Mouse (Mus musculus) lung, embryonic 15.5 days (tissue): ENCODE measurements around the gene Cyp51. TPM values are rescaled to one million over a fixed set of nuclear protein-coding genes. Genes with fewer than 3 reads are reported as not detected.

Experiments
- ATAC-seq: fragments of 200-750 bp; cut with Nextera tagmentation; 2 replicates; pipeline ENCODE4 v1.8.0; 2017; ENCODE audit warnings: moderate number of reproducible peaks, borderline replicate concordance; ENCODE audit not compliant: low FRiP score, low TSS enrichment; ENCODE audit errors: extremely low read depth
- H3K27ac ChIP-seq: fragments of 300-500 bp; sonication (generic); 2 replicates; pipeline ENCODE4 v1.5.1; 2015; ENCODE audit warnings: moderate library complexity, mild to moderate bottlenecking, inconsistent platforms
- H3K27me3 ChIP-seq: fragments of 300-500 bp; sonication (generic); 2 replicates; pipeline ENCODE4 v1.6.1; 2015; ENCODE audit warnings: inconsistent platforms
- H3K36me3 ChIP-seq: fragments of 300-500 bp; sonication (generic); 2 replicates; pipeline ENCODE4 v1.6.1; 2015; ENCODE audit warnings: inconsistent platforms
- H3K4me1 ChIP-seq: fragments of 300-500 bp; sonication (generic); 2 replicates; pipeline ENCODE4 v1.6.1; 2015; ENCODE audit warnings: inconsistent platforms
- H3K4me2 ChIP-seq: fragments of 300-500 bp; sonication (generic); 2 replicates; pipeline ENCODE4 v1.6.1; 2015; ENCODE audit warnings: inconsistent platforms, mild to moderate bottlenecking, moderate library complexity
- H3K4me3 ChIP-seq: fragments of 300-500 bp; sonication (generic); 2 replicates; pipeline ENCODE4 v1.5.1; 2015; ENCODE audit warnings: mild to moderate bottlenecking, inconsistent platforms
- H3K9ac ChIP-seq: fragments of 300-500 bp; sonication (generic); 2 replicates; pipeline ENCODE4 v1.6.1; 2015; ENCODE audit warnings: inconsistent platforms
- H3K9me3 ChIP-seq: fragments of 300-500 bp; sonication (generic); 2 replicates; pipeline ENCODE4 v1.6.1; 2016; ENCODE audit warnings: inconsistent platforms
- WGBS: fragments of 180-500 bp; shearing (Covaris S2); methylation state at CpG from one replicate; pipeline ENCODE4 v1.1.7; 2015; 5-methylcytosine and 5-hydroxymethylcytosine counted together
- polyA plus RNA-seq: library from polyadenylated mRNA; unstranded; fragments of >200 nt; fragmentation: Nextera tagmentation; extraction: Ambion mirVana; gene quantifications from 2 replicates; pipeline ENCODE4 v1.2.1, GENCODE M21; 2015

Gene Cyp51
- polyA plus RNA-seq, 1 experiment from 2014 or later = 46.1 TPM

DNA sequence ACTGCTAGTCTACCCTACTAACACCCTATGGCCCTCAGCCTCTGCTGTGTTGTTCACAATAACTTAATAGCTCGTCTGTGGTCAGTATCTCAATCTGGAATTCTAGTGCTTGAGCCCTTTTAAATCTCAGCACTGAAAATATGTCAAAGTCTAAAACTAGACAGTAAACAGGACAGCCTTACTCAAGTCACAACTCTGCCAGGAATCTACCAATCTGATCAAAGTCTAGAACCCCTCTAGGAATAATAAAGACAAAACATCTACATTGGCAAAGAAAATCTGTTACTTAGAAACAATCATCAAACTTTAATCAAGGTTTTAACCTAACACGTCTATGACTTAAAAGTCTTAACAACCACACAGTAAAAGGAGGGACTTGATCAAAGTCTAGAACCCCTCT lies 23.7 kb downstream of the Cyp51 start:
- Histone ChIP-seq H3K27me3 (no peaks in the 10 kb centered on the region), H3K4me1 (no peaks in the 10 kb centered on the region), H3K4me2 (no peak overlapping the region), H3K9me3 (no peaks in the 10 kb centered on the region), H3K4me3 (no peak overlapping the region), H3K27ac (no peak overlapping the region), H3K9ac (no peak overlapping the region), H3K36me3 (peaks cover 76% of the 10 kb centered on the region)
- 77% methylated on average over 2 of the region's 2 CpGs for WGBS
- ATAC-seq = no peak

DNA sequence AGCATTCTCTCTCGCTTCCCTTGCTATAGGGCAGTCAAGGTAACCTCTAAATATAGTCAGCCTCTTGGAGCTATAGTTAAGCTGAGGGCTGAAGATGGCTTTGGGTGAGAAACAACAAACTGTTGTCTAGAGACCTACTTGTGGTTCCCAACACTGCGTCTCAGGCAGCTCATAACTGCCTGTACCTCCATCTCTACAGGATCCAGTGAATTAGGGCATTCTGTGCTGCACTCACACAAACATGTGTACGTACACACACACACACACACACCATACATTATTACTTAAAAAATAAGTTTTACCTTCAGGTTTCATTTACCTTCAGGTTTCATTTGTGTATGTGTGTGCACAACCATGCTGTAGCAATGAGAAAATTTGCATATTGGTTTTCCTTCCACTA lies 25.5 kb downstream of the Cyp51 start:
- Histone ChIP-seq H3K9ac (no peak overlapping the region), H3K4me1 (no peaks in the 10 kb centered on the region), H3K4me3 (no peak overlapping the region), H3K4me2 (no peak overlapping the region), H3K9me3 (no peaks in the 10 kb centered on the region), H3K36me3 (peaks cover 60% of the 10 kb centered on the region), H3K27me3 (no peaks in the 10 kb centered on the region), H3K27ac (no peak overlapping the region)
- ATAC-seq = no peak
- 98% methylated on average over 3 of the region's 3 CpGs for WGBS

DNA sequence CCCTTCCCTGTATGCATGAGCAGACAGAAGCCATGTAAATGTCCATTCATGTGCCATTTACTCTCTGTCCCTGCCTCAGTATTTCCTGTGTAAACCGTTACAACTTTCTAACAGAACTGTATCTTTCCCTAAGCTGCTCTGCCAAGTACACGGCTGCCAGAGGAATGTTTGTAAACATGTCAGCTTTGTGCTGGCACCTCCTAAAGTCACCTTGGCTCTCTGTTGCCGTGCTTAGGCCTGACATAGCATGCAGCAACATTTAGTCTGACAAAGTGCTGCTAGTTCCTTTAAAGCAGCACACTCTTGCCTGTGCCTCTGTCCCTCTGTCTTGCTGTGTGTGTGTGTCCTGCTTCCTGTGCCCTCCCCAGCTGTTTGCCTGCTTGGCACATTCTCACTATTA lies 37.3 kb downstream of the Cyp51 start:
- Histone ChIP-seq H3K27ac (no peak overlapping the region), H3K4me3 (no peak overlapping the region), H3K4me1 (no peaks in the 10 kb centered on the region), H3K27me3 (no peaks in the 10 kb centered on the region), H3K4me2 (no peak overlapping the region), H3K9me3 (no peaks in the 10 kb centered on the region), H3K36me3 (peaks cover 52% of the 10 kb centered on the region), H3K9ac (no peak overlapping the region)
- no peak for ATAC-seq
- 36% methylated on average over 3 of the region's 3 CpGs for WGBS

DNA sequence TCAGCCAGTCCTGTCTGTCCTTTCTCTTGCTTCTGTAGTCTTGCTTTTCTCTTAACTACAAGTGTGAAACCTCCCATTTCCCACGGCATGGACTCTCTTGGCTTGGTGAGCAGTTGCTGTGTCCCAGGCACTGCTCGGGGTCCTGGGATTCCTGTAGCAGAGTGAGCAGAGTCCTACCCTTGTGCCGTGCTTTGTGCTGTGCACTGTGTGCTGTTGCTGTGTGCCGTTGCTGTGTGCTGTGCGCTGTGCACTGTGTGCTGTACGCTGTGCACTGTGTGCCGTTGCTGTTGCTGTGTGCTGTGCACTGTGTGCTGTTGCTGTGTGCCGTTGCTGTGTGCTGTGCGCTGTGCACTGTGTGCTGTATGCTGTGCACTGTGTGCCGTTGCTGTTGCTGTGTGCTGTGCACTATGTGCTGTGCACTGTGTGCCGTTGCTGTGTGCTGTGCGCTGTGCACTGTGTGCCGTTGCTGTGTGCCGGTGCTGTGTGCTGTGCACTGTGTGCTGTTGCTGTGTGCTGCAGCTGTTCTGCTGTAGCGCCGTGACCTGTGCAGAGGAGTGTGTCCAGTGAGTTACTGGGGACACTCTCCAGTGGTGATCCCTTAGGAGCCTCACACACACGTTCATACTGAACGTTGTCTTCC lies 38.0 kb downstream of the Cyp51 start:
- no peaks in the 10 kb centered on the region for H3K4me1 ChIP-seq
- no peaks in the 10 kb centered on the region for H3K9me3 ChIP-seq
- ATAC-seq = peak; percentile 39; the same call in 1 of the 2 replicates
- no peak overlapping the region for H3K4me3 ChIP-seq
- no peaks in the 10 kb centered on the region for H3K27me3 ChIP-seq
- no peak overlapping the region for H3K9ac ChIP-seq
- no peak overlapping the region for H3K4me2 ChIP-seq
- H3K36me3 ChIP-seq = peaks cover 48% of the 10 kb centered on the region
- WGBS = 87% methylated on average over 18 of the region's 18 CpGs
- H3K27ac ChIP-seq = no peak overlapping the region

DNA sequence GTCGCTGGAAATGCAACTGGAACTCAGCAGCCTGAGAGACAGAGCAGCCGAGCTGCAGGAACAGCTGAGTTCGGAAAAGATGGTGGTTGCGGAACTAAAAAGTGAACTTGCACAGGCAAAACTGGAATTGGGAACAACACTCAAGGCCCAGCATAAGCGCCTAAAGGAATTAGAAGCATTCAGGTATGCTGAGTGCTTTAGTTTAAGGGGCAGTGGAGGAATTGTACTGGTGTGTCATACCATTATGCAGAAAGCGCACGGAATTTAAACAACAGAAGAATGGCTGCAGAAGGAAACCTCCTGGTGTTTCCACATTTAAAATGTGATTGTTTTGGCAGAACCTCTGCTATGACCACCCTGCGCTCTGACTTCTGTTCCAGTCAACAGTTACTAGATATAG lies 44.2 kb downstream of the Cyp51 start:
- Histone ChIP-seq H3K36me3 (peaks cover 40% of the 10 kb centered on the region), H3K27me3 (no peaks in the 10 kb centered on the region), H3K27ac (no peak overlapping the region), H3K4me2 (no peak overlapping the region), H3K9ac (no peak overlapping the region), H3K9me3 (no peaks in the 10 kb centered on the region), H3K4me1 (no peaks in the 10 kb centered on the region), H3K4me3 (no peak overlapping the region)
- ATAC-seq = no peak
- 91% methylated on average over 8 of the region's 8 CpGs for WGBS

DNA sequence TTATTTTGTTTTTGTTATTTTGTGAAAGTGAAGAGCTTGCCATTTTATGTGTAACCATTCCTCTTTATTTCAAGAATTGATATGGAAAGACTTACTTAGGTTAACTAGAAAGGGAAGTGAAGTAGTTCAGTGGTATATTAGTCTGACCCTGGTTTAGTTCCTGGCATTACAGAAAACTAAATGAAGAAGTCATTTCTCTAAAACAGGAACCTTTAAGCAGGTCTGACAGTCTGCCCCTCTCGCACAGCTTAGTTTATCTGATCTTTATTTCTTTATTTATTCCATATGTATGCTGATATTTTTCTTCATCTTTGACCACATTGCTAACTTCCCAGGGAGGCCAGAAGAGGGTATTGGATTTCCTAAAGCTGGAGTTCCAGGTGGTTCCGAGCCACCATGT lies 63.6 kb downstream of the Cyp51 start:
- Histone ChIP-seq H3K9me3 (no peaks in the 10 kb centered on the region), H3K27ac (no peak overlapping the region), H3K36me3 (peaks cover 35% of the 10 kb centered on the region), H3K4me3 (no peak overlapping the region), H3K9ac (no peak overlapping the region), H3K27me3 (no peaks in the 10 kb centered on the region), H3K4me1 (no peaks in the 10 kb centered on the region), H3K4me2 (no peak overlapping the region)
- no peak for ATAC-seq
- 92% methylated on average over 2 of the region's 2 CpGs for WGBS

DNA sequence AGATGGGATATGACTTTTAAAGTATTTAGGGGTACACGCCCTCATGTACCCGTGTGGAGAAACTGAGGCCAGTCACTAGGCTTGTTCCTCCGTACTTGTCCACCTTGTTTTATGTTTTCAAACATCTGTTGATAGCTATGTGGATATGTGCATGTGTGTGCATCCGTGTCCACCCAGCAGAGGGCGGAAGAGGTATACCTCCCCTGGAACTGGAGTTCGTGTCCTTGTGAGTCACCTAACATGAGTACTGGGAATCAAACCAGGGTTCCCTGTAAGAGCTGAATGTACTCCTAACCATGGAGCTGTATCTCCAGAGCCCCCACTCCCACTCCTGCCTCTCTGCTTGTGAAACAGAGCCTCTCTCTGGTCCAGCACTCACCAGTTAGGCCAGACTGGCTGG lies 64.2 kb downstream of the Cyp51 start:
- H3K9me3 ChIP-seq = no peaks in the 10 kb centered on the region
- H3K36me3 ChIP-seq = peaks cover 35% of the 10 kb centered on the region
- no peak overlapping the region for H3K4me3 ChIP-seq
- H3K27me3 ChIP-seq = no peaks in the 10 kb centered on the region
- no peak overlapping the region for H3K27ac ChIP-seq
- H3K4me1 ChIP-seq = no peaks in the 10 kb centered on the region
- ATAC-seq = no peak
- WGBS = 88% methylated on average over 6 of the region's 6 CpGs
- no peak overlapping the region for H3K9ac ChIP-seq
- no peak overlapping the region for H3K4me2 ChIP-seq

DNA sequence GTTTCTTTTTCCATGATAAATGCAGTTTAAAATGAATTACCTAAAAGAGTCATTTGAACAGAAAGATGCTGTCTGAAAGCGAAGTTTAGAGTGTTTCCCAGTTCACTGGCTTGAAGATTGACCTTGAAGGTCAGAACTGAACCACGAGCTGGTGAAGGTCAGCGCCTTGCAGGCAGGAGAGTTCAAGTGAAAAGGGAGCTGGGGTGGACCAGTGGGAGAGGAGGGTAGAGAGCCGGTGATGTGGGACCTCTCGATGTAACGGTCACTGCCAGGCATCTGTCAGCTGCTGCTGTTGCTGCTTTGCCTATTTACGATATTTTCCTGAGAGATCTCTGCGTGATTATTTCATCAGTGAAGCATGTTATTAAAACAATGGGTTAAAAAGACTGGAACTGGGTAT lies 65.2 kb downstream of the Cyp51 start:
- no peak overlapping the region for H3K9ac ChIP-seq
- WGBS = 80% methylated on average over 8 of the region's 8 CpGs

DNA sequence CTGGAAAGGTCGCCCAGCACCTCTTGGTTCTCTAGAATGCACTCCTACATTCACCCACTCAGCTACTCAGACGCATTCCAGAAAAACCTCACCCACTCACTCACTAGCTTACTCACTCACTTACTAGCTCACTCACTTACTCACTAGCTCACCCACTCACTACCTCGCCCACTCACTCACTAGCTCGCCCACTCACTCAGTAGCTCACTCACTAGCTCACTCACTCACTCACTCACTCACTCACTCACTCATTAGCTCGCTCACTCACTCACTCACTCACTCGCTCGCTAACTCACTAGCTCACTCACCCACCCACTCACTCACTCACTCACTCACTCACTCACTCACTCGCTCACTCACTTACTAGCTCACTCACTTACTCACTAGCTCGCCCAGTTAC lies 67.9 kb downstream of the Cyp51 start:
- Histone ChIP-seq H3K4me1 (no peaks in the 10 kb centered on the region), H3K36me3 (peaks cover 30% of the 10 kb centered on the region), H3K4me2 (no peak overlapping the region), H3K4me3 (no peak overlapping the region), H3K27me3 (no peaks in the 10 kb centered on the region), H3K9ac (no peak overlapping the region), H3K9me3 (no peaks in the 10 kb centered on the region), H3K27ac (no peak overlapping the region)
- 90% methylated on average over 9 of the region's 9 CpGs for WGBS
- no peak for ATAC-seq

More for the DNA sequence above, 65.2 kb downstream of the Cyp51 start:
- H3K4me1 ChIP-seq = no peaks in the 10 kb centered on the region
- no peaks in the 10 kb centered on the region for H3K27me3 ChIP-seq
- no peak overlapping the region for H3K4me3 ChIP-seq
- ATAC-seq = no peak
- no peak overlapping the region for H3K4me2 ChIP-seq
- H3K36me3 ChIP-seq = peaks cover 36% of the 10 kb centered on the region
- H3K27ac ChIP-seq = no peak overlapping the region
- no peaks in the 10 kb centered on the region for H3K9me3 ChIP-seq

DNA sequence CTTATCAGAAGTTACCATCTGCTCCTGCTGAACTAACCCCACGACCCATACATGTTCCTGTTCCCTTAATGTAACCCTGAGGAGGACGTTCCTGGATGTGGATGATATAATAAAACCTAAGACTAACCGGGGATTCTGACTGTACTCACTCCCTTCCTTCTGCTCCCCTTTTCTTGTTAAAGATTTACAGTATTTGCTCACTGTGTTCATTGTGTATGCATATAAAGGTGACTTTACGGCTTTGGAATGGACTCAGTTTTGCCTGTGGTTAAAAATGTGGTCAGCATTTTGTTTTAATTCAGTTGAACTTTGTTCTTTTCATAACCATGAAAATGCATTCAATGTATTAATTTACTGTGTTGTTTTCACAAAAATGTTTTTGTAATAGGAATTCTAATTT lies 72.7 kb downstream of the Cyp51 start:
- no peak overlapping the region for H3K27ac ChIP-seq
- H3K9ac ChIP-seq = no peak overlapping the region
- H3K9me3 ChIP-seq = no peaks in the 10 kb centered on the region
- no peaks in the 10 kb centered on the region for H3K4me1 ChIP-seq
- 77% methylated on average over 4 of the region's 4 CpGs for WGBS
- no peak for ATAC-seq
- H3K36me3 ChIP-seq = peaks cover 13% of the 10 kb centered on the region; the same call in 1 of the 2 replicates
- H3K27me3 ChIP-seq = no peaks in the 10 kb centered on the region
- H3K4me2 ChIP-seq = no peak overlapping the region
- H3K4me3 ChIP-seq = no peak overlapping the region

Other genes with a start within 250 kb of the Cyp51 start
- 7.6 and 8.1 TPM in 2 replicates for gene Mterf1a, start 210.8 kb downstream of the Cyp51 start, polyA plus RNA-seq
- gene Akap9, start 176.7 kb downstream of the Cyp51 start, polyA plus RNA-seq = 102 and 105 TPM in 2 replicates
- 2.9 and 3.3 TPM in 2 replicates for gene Mterf1b, start 87.6 kb upstream of the Cyp51 start, polyA plus RNA-seq